Mouse (Mus musculus): ENCODE results near the gene Runx2.
A peak's percentile ranks its signal among the peaks of the same experiment; 100 is the strongest.

Runx2 gene

GRCm38 (mm10) chr17:44520122-44521075 lies 294.2 kb downstream of the Runx2 start:
- no peak for DNase-seq

- no peak for DNase-seq
These were observed 295.2 kb downstream of the Runx2 start for GRCm38 (mm10) chr17:44519356-44519755.

GRCm38 (mm10) chr17:44518156-44518555 lies 296.4 kb downstream of the Runx2 start:
- no peak for DNase-seq

DNA sequence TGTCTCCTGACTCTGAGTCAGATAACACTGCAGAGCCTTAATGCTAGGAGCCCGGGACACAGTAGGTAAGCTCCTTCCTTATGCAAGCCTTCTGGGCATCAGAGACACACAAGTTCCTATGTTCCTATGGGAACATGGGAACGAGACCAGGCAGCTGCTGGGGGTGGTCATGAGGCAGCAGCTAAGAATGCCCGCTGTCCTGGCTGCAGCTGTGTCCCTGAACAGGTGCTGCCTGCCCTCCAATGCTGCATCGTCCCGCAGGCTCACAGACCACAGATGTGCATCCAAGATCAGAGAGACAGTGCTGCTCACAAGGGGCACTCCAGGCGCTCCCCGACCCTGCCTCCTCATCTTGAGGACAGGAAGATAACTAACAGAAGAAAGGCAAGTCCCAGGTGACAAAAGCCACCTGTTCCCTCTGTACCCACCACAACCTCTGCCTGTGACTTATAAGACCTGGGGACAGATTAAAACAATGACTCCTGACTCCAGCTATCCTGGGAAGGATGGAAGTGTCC lies 306.3 kb downstream of the Runx2 start:
- DNase-seq, result no peak

- DNase-seq, result no peak
These were observed 306.9 kb downstream of the Runx2 start for GRCm38 (mm10) chr17:44507741-44508140.

- no peak for DNase-seq
These were observed 308.1 kb downstream of the Runx2 start for GRCm38 (mm10) chr17:44506524-44506923.

DNA sequence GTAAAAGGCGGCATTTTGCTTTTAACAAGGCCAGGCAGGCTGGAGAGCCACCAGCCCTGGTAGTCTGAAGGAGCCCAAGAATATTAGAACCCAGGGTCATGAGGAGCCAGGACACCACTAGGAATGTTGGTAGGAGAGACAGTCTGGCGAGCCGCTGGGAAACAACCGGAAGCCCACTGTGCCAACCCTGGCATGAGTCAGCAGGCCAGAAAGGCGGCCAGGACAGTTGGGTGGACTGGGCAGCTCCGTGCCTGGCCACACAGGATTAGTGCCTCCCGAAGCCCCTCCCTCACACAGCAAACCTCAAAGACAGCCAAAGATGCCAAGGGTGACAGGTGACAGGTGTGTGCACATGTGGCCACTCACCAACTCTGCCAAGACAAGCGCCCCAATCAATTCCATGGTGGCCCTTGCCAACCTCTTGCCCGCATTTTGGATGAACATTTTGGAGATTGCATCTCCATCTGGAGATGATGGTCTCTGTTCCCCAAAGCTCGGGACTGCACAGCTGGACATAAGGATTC lies 309.7 kb downstream of the Runx2 start:
- no peak for DNase-seq

DNA sequence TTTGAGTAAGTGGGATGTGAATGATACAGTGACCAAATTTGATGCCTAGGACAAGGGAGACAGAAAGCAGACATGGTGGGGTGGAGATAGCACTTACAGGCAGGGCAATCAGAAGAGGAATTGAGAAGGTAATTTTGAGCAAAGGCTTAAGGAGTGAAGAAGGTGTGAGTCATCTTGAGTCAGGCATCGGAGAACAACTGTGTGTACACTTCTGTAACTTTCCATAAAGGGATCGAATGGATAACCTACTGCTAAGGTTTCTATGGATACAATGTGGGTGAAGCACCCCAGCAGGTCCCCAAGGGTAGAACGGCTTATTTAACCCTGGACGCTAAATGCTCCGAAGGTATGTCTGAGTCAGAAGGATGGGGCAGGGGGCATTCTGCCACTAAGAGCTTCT lies 312.4 kb downstream of the Runx2 start:
- no peak for DNase-seq

GRCm38 (mm10) chr17:44500306-44500899 lies 314.2 kb downstream of the Runx2 start:
- DNase-seq, result peak; percentile 2

- DNase-seq, result no peak
These were observed 324.3 kb downstream of the Runx2 start for GRCm38 (mm10) chr17:44490164-44490794.

- no peak for DNase-seq
These were observed 325.3 kb downstream of the Runx2 start for GRCm38 (mm10) chr17:44489346-44489745.

- DNase-seq, result no peak
These were observed 326.9 kb downstream of the Runx2 start for GRCm38 (mm10) chr17:44487514-44488244.

- DNase-seq, result no peak
These were observed 329.3 kb downstream of the Runx2 start for GRCm38 (mm10) chr17:44485337-44485736.

DNA sequence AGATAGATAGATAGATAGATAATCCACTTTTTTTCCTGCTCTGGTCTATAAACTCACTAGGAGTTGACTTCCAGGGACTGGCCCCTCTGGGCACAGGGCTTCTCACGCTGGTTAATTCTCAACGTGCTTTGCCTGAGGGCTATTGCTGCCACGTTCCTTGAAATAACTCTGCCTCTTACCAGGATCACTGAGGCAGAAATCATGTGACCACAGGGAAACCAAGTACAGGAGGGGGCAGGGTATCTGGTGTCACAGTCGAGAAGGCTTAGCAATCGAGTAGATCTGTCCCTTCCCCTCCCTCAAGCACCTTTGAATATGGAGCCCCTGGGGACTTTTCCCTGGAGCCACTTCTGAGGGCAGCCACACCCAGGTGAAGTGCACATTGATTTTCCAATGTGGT lies 334.7 kb downstream of the Runx2 start:
- no peak for DNase-seq

- no peak for DNase-seq
These were observed 335.1 kb downstream of the Runx2 start for GRCm38 (mm10) chr17:44479491-44479890.

- no peak for DNase-seq
These were observed 338.7 kb downstream of the Runx2 start for GRCm38 (mm10) chr17:44475910-44476309.

- no peak for DNase-seq
These were observed 340.3 kb downstream of the Runx2 start for GRCm38 (mm10) chr17:44474280-44474679.

GRCm38 (mm10) chr17:44472695-44473094 lies 341.9 kb downstream of the Runx2 start:
- DNase-seq, result no peak

DNA sequence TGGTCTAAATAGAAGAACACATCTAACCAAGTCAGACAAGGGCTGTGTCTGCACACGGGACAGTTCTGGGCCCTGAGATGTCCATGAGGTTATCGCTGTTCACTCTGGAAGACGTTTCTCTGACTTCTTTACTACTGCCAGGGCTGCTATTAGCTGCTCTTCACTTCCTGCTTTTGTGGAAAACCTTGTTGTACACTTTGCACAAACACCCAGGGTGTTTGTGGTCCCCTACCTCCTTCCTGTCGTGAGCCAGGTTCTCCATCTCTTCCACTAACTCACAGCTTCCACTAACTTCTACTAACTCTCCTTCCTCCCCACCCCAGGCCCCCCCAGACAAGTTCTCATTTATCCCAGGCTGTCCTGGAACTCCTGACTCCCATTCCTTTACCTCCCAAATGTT lies 350.9 kb downstream of the Runx2 start:
- no peak for DNase-seq

DNA sequence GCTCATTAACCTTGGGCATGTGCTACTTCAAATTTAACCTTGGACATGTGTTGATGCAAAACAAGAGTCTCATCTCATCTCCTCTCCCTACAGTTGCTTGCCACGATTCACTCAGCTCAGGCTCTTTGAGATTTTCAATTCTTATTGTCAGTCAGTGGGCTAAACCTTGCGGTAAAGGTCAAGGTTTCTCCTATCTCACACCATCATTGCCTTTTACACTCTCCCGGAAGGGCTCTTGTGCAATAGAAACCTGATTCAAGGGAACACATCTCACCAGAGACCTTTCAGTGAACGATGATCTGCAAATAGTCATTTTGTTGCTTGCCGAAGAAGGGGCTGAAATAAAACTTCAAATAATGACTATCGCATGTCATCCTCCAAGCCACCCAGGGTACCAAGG lies 354.4 kb downstream of the Runx2 start:
- no peak for DNase-seq

- DNase-seq, result peak; percentile 4
These were observed 355.6 kb downstream of the Runx2 start for GRCm38 (mm10) chr17:44459029-44459428.

- DNase-seq, result no peak
These were observed 357.9 kb downstream of the Runx2 start for GRCm38 (mm10) chr17:44456696-44457095.

Measured in lung, postnatal 36 days (tissue).